Mouse (Mus musculus): ENCODE data around the gene Spesp1.

Spesp1 gene

DNA sequence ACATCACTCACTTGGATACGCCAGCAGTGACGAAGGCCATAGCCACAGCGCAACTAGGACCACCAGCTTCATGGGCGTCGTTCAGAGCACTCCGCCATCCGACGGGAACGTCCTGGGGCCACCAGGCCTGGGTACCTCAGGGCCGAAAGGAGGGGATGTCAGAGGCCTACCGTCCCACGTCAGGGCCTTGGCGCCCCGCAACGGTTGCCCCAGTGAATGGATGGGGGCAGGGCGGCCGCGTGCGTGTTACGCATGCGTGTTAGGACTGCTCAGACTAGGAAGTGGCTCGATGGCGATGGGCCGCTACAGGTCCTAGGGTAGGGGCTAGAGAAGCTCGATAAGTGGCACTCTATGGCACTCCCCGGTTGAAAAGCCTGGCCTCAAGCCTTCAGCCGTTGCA, at the start of gene Spesp1:
Gene Spesp1 (minus strand): TSS at position 218 of the 400 bp plus-strand sequence.
- in situ Hi-C loops (cut with MboI; ENCODE audit: low sequenced_read_pairs): no loop called here

GRCm38 (mm10) chr9:62325965-62326364, 44.0 kb upstream of the Spesp1 start:
- in situ Hi-C loops (cut with MboI; ENCODE audit: low sequenced_read_pairs): no loop called here

DNA sequence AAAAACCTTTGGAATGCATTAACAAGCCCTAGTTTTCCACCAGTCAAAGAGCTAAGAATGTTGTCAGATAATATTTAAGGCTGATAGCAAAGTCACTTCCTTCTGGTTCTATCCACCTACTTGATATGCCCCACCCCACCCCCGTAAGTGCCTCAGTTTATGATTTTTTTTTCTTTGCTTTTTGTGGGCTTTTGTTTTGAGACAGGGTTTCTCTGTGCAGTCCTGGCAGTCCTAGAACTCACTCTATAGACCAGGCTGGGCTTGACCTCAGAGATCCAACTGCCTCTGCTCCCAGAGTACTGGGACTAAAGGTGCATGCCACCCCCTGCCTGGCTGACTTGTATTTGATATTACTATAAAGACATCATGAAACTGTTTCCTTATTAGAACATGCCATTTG, 41.8 kb upstream of the Spesp1 start:
- in situ Hi-C loops (cut with MboI; ENCODE audit: low sequenced_read_pairs): no loop called here

DNA sequence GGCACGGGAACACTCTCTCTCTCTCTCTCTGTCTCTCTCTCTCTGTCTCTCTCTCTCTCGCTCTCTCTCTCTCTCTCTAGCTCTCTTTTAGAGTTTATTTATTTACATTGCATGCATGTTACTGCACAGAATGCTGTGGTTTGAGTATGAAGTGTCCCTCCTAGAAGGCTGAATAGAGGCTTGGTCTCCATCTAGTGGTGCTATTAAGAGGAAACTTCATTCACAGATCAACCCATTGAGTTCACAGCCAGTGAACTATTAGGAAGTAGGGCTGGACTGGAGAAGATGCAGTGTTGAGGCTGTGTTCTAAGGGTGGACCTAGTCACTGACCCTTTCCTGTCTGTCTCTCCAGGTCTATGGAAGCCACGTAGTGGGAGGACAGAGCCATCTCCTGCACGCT, 36.7 kb upstream of the Spesp1 start:
- in situ Hi-C loops (cut with MboI; ENCODE audit: low sequenced_read_pairs): no loop called here

GRCm38 (mm10) chr9:62315556-62315955, 33.5 kb upstream of the Spesp1 start:
- in situ Hi-C loops (cut with MboI; ENCODE audit: low sequenced_read_pairs): no loop called here

GRCm38 (mm10) chr9:62296891-62297290, 14.9 kb upstream of the Spesp1 start:
- in situ Hi-C loops (cut with MboI; ENCODE audit: low sequenced_read_pairs): loop anchor here (5.0 to 10.0 kb wide), 2 partner anchors 88 to 255 kb away; no protein-coding TSS in a partner anchor

DNA sequence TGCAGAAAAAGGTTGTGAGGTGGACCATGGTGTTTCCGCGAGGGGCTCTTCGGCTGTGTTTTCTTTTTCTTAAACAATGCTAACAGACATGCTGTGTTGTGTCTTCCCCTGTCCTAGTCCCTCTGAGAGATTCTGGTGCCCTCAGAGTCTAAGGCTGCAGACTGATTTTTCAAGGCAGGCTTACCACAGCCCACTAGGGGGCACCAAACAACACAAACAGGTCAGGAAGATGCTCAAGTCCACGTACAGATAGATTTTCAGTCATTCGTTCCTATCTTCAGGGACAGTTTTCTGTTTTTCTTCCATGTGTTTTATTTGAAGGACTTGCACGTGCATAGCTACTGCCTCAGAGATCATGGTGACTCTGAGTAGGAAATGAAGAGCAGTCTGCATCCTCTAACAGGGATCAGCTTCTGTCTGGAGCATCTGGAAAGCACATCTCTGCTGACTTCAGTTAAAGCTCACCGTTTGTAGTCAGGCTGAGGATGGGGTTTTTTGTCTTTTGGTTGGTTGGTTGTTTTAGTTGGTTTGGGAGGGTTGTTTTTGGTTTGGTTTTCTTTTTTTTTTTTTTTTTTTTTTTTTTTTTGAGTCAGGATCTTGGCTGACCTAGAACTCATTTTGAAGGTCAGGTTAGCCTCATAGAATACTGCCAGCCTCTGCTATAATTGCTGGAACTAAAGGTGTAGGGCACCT, 13.1 kb upstream of the Spesp1 start:
- in situ Hi-C loops (cut with MboI; ENCODE audit: low sequenced_read_pairs): loop anchor here (5.0 to 10.0 kb wide), 2 partner anchors 90 to 257 kb away; no protein-coding TSS in a partner anchor

- in situ Hi-C loops (cut with MboI; ENCODE audit: low sequenced_read_pairs): no loop called here
Measured at GRCm38 (mm10) chr9:62287633-62288025, 5.6 kb upstream of the Spesp1 start.

DNA sequence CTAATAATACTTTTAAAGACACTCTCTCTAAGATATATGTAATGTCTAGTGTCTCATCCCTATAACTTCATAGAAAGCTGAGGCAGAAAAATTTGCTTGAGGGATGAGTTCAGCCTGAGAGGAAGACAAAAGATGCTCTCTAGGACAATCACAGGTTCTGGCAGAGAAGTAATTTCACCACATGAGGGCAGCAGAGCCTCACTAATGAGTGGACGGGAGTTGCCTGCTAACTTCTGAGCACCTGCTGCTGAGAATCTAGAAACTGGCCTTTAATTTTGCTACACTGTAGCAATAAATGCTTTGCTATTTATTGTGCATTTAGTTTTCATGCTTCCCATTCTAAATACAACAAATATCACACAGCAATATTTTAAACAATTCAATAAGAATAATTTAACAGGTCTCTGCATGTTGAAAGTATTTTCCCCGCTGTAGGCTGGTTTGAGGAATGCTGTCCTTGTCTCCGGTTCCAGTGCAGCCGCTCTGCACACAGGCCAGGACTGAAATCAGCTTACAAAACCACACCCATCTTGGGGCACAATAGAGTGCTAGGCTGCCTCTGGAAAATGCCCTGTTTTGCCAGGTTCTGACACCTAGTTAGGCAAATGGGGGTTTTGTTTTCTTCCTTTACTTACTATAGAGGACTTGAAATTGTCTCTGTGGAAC, 5.1 kb upstream of the Spesp1 start:
- in situ Hi-C loops (cut with MboI; ENCODE audit: low sequenced_read_pairs): no loop called here

DNA sequence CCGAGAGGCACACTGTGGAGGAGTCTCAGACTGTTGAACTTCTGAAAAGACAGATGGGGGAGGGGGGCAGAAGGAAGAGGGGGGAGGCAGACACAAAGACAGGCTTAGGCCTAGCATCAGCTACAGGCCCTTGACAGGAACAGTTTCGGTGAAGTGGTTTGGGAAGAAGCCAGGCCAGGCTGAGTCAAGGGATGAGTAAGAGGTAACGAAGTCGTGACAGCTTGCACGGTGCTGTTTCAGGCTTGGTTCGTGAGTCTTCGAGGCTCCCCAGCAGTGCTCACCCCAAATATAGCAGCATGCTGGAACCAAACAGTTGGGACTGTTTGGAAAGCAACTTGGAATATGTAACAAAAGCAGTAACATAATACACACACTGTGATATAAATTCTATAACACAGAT, 2.3 kb upstream of the Spesp1 start:
- in situ Hi-C loops (cut with MboI; ENCODE audit: low sequenced_read_pairs): no loop called here

GRCm38 (mm10) chr9:62276899-62277298, 5.1 kb downstream of the Spesp1 start:
- in situ Hi-C loops (cut with MboI; ENCODE audit: low sequenced_read_pairs): no loop called here

- in situ Hi-C loops (cut with MboI; ENCODE audit: low sequenced_read_pairs): no loop called here
Measured at GRCm38 (mm10) chr9:62270775-62271399, 11.1 kb downstream of the Spesp1 start.

DNA sequence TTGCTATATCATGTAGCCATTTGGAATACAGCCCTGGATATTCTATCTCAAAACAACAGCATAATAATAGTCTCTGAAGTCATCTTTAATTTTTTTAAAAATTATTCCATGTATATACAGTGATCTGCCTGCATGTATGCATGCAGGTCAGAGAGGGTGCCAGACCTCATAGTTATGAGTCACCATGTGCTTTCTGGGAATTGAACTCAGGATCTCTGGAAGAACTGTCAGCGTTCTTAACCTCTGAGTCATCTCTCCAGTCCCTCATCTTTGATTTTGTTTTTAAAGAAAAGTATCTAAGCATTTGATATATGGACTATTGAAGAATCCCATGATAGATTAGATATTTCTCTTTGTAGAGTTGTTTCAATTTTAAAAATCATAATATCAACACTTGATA, 12.8 kb downstream of the Spesp1 start:
- in situ Hi-C loops (cut with MboI; ENCODE audit: low sequenced_read_pairs): no loop called here

DNA sequence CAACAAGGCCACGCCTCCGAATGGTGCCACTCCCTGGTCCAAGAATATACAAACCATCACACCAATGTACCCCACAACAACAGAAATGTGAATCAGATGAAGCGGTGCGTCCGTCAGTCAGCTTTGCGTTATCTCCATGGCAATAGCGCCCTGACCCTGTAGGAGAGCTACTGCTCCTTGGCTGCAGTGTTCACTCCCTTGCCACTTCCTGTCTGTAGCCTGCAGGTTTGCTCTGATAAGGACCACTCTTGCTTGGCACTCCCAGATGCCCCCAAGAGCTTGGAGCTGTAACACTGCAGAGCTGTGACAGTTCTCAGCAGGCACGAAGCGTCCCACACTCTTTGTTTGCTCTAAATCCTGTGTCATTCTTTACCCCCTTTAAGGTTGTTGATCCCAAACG, 16.7 kb downstream of the Spesp1 start:
- in situ Hi-C loops (cut with MboI; ENCODE audit: low sequenced_read_pairs): no loop called here

GRCm38 (mm10) chr9:62263652-62264051, 18.4 kb downstream of the Spesp1 start:
- in situ Hi-C loops (cut with MboI; ENCODE audit: low sequenced_read_pairs): no loop called here

- in situ Hi-C loops (cut with MboI; ENCODE audit: low sequenced_read_pairs): no loop called here
Measured at GRCm38 (mm10) chr9:62261406-62261805, 20.6 kb downstream of the Spesp1 start.

- in situ Hi-C loops (cut with MboI; ENCODE audit: low sequenced_read_pairs): no loop called here
Measured at GRCm38 (mm10) chr9:62261006-62261405, 21.0 kb downstream of the Spesp1 start.

GRCm38 (mm10) chr9:62258005-62258404, 24.0 kb downstream of the Spesp1 start:
- in situ Hi-C loops (cut with MboI; ENCODE audit: low sequenced_read_pairs): no loop called here

GRCm38 (mm10) chr9:62255896-62256576, 26.0 kb downstream of the Spesp1 start:
- in situ Hi-C loops (cut with MboI; ENCODE audit: low sequenced_read_pairs): no loop called here

- in situ Hi-C loops (cut with MboI; ENCODE audit: low sequenced_read_pairs): no loop called here
Measured at GRCm38 (mm10) chr9:62253736-62254443, 28.1 kb downstream of the Spesp1 start.

GRCm38 (mm10) chr9:62250296-62250695, 31.7 kb downstream of the Spesp1 start:
- in situ Hi-C loops (cut with MboI; ENCODE audit: low sequenced_read_pairs): no loop called here
